Mouse (Mus musculus): ENCODE results near the gene Gm49321. TPM values are rescaled to one million over a fixed set of nuclear protein-coding genes. Genes with fewer than 3 reads are reported as not detected.

Gm49321 gene
- polyA plus RNA-seq, 1 experiment from 2014 or later: 9.7 TPM

DNA sequence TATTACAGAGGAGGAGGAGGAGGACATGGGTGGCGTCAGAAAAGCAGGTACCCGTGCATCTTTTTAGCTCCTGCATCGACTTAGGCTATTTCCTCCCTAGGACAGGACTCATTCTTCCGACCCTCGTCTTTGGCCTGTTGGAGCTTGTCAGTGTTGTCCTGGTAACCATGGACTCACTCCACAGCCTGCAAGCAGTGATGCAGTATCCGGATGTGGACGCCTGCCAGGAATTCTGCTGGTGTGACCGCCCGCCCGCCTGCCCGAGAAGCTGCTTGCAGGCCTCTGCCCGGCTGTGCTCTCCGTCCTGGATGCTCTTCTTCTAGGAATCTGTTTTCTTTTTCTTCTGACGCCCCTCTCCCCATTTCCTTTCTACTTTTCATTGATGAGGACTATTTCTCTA lies 45.1 kb downstream of the Gm49321 start:
- H3K36me3 ChIP-seq (ENCODE audit: control insufficient read depth, insufficient read depth, low read length): peaks cover 17% of the 10 kb centered on the region
- 86% methylated on average over 14 of the region's 14 CpGs for WGBS
- no peak overlapping the region for H3K4me3 ChIP-seq (ENCODE audit: low read depth, low read length)
- ATAC-seq (replicated peaks; ENCODE audit: low FRiP score) (no peak), DNase-seq (ENCODE audit: low spot score) (no peak)
- no peaks in the 10 kb centered on the region for H3K4me1 ChIP-seq (replicated peaks; ENCODE audit: control insufficient read depth, insufficient read depth, low read length)
- no peak overlapping the region for H3K9ac ChIP-seq (ENCODE audit: low read depth, low read length)
- H3K27me3 ChIP-seq (replicated peaks; ENCODE audit: control insufficient read depth, insufficient read depth, low read length): no peaks in the 10 kb centered on the region
- no peak overlapping the region for H3K27ac ChIP-seq (ENCODE audit: low read depth, low read length)
- H3K4me2 ChIP-seq: no peak overlapping the region
- no peaks in the 10 kb centered on the region for H3K9me3 ChIP-seq (ENCODE audit: control insufficient read depth, low read length)

DNA sequence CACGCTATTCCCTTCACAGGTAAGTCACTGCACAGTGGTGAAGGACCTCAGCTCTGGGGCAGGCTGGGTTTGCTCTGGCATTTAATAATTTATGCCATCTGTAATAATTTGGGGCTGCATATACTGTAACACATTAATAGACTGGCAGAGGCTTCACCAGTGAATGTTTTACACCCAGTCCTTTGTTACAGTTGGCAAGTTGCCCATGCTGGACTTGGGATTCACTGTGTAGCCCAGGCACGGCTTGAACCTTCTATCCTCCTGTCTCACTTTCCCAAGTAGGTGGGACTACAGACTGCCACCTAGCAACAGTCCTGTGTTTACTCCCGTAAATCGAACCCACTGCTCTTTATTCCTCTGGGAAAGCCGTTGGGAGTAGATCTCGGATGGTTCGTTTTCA lies 48.8 kb downstream of the Gm49321 start:
- peaks cover 6% of the 10 kb centered on the region for H3K36me3 ChIP-seq (ENCODE audit: control insufficient read depth, insufficient read depth, low read length)
- no peak overlapping the region for H3K27ac ChIP-seq (ENCODE audit: low read depth, low read length)
- no peak overlapping the region for H3K9ac ChIP-seq (ENCODE audit: low read depth, low read length)
- ATAC-seq (replicated peaks; ENCODE audit: low FRiP score) (no peak), DNase-seq (ENCODE audit: low spot score) (no peak)
- no peak overlapping the region for H3K4me2 ChIP-seq
- H3K4me1 ChIP-seq (replicated peaks; ENCODE audit: control insufficient read depth, insufficient read depth, low read length): no peaks in the 10 kb centered on the region
- no peaks in the 10 kb centered on the region for H3K27me3 ChIP-seq (replicated peaks; ENCODE audit: control insufficient read depth, insufficient read depth, low read length)
- no peak overlapping the region for H3K4me3 ChIP-seq (ENCODE audit: low read depth, low read length)
- no peaks in the 10 kb centered on the region for H3K9me3 ChIP-seq (ENCODE audit: control insufficient read depth, low read length)
- 91% methylated on average over 7 of the region's 7 CpGs for WGBS

DNA sequence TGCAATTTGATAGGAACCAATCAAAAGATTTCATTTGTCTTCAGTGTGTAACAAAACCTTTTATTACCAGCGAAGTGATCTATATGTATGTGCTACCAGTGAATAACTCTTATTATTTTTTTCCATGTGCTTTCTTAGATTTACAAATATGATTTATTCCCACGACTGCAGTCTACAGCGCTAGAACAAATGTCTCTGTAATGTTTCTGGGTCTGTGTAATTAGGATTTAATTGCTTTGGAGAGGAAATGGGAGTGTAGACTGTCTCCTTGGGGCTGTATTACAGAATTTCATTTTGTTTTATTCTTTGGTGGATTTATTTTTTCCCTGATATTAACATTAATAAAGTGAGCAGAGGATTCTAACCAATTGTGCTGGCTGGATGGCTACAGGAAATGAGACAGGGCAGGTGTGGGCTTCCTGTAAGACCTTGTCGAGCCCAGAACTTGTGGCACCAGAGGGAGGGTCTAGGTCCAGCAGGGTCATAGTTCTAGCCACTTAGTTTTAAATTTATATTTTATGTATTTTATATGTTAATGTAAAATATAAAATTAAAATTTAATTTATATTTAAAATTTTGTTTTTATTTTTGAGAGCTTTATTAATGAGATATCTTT lies 51.0 kb downstream of the Gm49321 start:
- no peak overlapping the region for H3K4me3 ChIP-seq (ENCODE audit: low read depth, low read length)
- no peaks in the 10 kb centered on the region for H3K9me3 ChIP-seq (ENCODE audit: control insufficient read depth, low read length)
- WGBS: 90% methylated on average over 4 of the region's 4 CpGs
- no peak for DNase-seq (ENCODE audit: low spot score)
- no peak overlapping the region for H3K4me2 ChIP-seq
- ATAC-seq (replicated peaks; ENCODE audit: low FRiP score): no peak
- no peak overlapping the region for H3K9ac ChIP-seq (ENCODE audit: low read depth, low read length)
- no peaks in the 10 kb centered on the region for H3K27me3 ChIP-seq (replicated peaks; ENCODE audit: control insufficient read depth, insufficient read depth, low read length)
- no peaks in the 10 kb centered on the region for H3K4me1 ChIP-seq (replicated peaks; ENCODE audit: control insufficient read depth, insufficient read depth, low read length)
- peaks cover 3% of the 10 kb centered on the region for H3K36me3 ChIP-seq (ENCODE audit: control insufficient read depth, insufficient read depth, low read length)
- no peak overlapping the region for H3K27ac ChIP-seq (ENCODE audit: low read depth, low read length)

DNA sequence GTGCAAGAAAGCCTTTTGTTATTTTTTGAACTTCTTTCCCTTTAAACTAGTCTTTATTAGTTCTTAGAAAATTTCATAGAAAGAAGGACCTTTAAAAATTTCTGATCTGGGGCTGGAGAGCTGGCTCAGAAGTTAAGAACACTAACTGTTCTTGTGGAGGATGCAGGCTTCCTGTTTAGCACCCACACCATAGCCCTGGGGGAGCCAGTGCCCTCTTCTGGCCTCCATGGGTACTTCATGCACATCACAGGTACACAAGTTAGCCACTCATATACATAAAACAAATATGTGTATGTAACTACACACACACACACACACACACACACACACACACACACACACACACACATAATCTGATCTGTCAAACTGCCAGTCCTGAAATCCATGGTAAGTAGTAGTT lies 52.1 kb downstream of the Gm49321 start:
- H3K4me1 ChIP-seq (replicated peaks; ENCODE audit: control insufficient read depth, insufficient read depth, low read length): no peaks in the 10 kb centered on the region
- ATAC-seq (replicated peaks; ENCODE audit: low FRiP score): no peak
- no peak overlapping the region for H3K27ac ChIP-seq (ENCODE audit: low read depth, low read length)
- no peak overlapping the region for H3K4me3 ChIP-seq (ENCODE audit: low read depth, low read length)
- no peak overlapping the region for H3K4me2 ChIP-seq
- no peak overlapping the region for H3K9ac ChIP-seq (ENCODE audit: low read depth, low read length)
- peaks cover 3% of the 10 kb centered on the region for H3K36me3 ChIP-seq (ENCODE audit: control insufficient read depth, insufficient read depth, low read length)
- H3K27me3 ChIP-seq (replicated peaks; ENCODE audit: control insufficient read depth, insufficient read depth, low read length): no peaks in the 10 kb centered on the region
- DNase-seq (ENCODE audit: low spot score): no peak
- H3K9me3 ChIP-seq (ENCODE audit: control insufficient read depth, low read length): no peaks in the 10 kb centered on the region

DNA sequence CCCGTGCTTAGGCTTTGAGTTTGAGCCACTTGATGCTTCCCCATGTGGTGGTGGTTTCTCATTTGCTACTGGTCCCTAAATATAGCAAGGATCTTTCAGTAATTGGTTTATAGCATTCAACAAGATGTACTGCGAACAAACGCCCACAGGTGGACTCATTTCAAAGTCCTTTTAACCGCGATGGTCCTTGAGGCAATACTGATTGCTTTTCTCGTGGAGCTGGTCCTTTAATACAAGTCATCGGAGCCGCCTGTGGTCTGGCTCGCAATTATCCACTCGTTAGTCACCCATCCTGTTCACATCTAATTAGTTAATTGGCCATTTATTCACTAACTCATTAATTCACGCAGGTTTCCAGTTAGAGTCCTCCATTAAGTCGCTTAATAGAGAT lies 59.4 kb downstream of the Gm49321 start:
- WGBS: 56% methylated on average over 12 of the region's 12 CpGs
- Histone ChIP-seq H3K4me3 (ENCODE audit: low read depth, low read length) (no peak overlapping the region), H3K4me2 (no peak overlapping the region), H3K27ac (ENCODE audit: low read depth, low read length) (no peak overlapping the region), H3K9ac (ENCODE audit: low read depth, low read length) (no peak overlapping the region), H3K9me3 (ENCODE audit: control insufficient read depth, low read length) (no peaks in the 10 kb centered on the region), H3K4me1 (replicated peaks; ENCODE audit: control insufficient read depth, insufficient read depth, low read length) (no peaks in the 10 kb centered on the region), H3K36me3 (ENCODE audit: control insufficient read depth, insufficient read depth, low read length) (no peaks in the 10 kb centered on the region), H3K27me3 (replicated peaks; ENCODE audit: control insufficient read depth, insufficient read depth, low read length) (peaks cover 38% of the 10 kb centered on the region)
- DNase-seq (ENCODE audit: low spot score) (no peak), ATAC-seq (replicated peaks; ENCODE audit: low FRiP score) (no peak)

DNA sequence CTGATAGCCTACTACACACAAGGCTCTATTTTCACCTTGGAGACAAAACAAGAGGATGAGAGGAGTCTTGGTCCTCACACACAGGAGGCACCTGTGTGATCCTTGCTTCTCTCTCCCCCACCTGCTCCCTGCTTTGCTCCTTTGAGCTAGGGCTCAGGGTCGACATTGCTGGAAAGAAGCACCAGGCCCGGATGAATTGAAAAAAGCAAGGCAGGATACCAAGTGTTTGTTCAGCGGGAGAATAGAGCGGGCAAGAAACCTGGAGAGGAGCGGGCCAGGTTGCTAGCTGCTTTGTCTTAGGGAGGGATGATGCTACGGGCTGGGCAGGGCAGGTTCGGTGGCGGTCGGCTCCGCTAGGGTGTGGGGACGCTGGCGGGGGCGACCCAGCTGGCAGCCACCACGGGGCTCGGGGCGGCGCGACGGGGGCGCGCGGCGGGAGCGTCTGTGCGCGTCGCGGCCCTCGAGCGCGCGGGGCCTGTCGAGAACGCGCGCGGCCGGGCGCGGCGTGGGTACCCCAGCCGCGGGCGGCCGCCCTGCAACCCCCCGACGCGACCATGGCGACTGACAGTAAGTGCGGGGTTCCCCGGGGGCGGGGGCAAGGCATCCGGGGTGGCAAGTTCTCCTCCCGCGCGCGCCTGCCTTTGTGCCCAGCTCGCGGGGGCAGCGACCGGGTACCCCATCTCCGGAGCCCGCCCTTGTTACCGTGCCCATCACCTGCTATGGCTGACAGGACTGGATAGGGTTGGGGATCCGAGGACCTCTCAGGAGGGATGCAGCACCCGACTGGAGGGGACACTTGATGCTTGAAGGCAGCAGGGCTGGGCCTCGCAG lies 60.1 kb downstream of the Gm49321 start, which contains the start of gene Syt16:
TSS of gene Syt16 (plus strand) at position 365 of the 831 bp plus-strand sequence.
- Histone ChIP-seq H3K4me3 (ENCODE audit: low read depth, low read length) (peak within 1 kb of the TSS; percentile 50), H3K9ac (ENCODE audit: low read depth, low read length) (peak within 1 kb of the TSS; percentile 34; the same call in 1 of the 2 replicates), H3K4me1 (replicated peaks; ENCODE audit: control insufficient read depth, insufficient read depth, low read length) (no peaks in the 10 kb centered on the region), H3K36me3 (ENCODE audit: control insufficient read depth, insufficient read depth, low read length) (no peaks in the 10 kb centered on the region), H3K27me3 (replicated peaks; ENCODE audit: control insufficient read depth, insufficient read depth, low read length) (peaks cover 38% of the 10 kb centered on the region), H3K9me3 (ENCODE audit: control insufficient read depth, low read length) (no peaks in the 10 kb centered on the region), H3K27ac (ENCODE audit: low read depth, low read length) (no peak within 1 kb of the TSS), H3K4me2 (peak within 1 kb of the TSS; percentile 80)
- ATAC-seq (replicated peaks; ENCODE audit: low FRiP score): no peak
- WGBS: 4% methylated on average over 66 of the region's 67 CpGs
- DNase-seq (ENCODE audit: low spot score): no peak

DNA sequence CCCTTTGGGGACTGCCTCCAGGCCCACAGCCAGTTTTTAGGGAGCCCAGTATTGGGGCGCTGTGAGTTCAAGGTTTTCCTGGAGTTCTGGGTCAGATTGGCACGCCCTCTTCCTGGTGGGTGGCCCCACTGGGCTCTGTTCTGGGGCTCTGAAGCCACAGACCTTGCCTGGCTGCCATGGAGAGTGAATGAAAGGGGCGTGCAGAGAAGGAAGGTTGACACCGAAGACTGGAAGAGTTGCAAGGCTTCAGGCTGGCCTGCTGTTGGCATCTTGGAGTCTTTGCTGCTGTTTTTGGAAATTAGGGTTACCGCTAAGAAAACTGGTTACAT lies 60.6 kb downstream of the Gm49321 start:
- Histone ChIP-seq H3K9ac (ENCODE audit: low read depth, low read length) (no peak overlapping the region), H3K4me3 (ENCODE audit: low read depth, low read length) (peak overlapping the region; percentile 50), H3K9me3 (ENCODE audit: control insufficient read depth, low read length) (no peaks in the 10 kb centered on the region), H3K4me1 (replicated peaks; ENCODE audit: control insufficient read depth, insufficient read depth, low read length) (no peaks in the 10 kb centered on the region), H3K4me2 (peak overlapping the region; percentile 80), H3K27ac (ENCODE audit: low read depth, low read length) (no peak overlapping the region), H3K36me3 (ENCODE audit: control insufficient read depth, insufficient read depth, low read length) (no peaks in the 10 kb centered on the region), H3K27me3 (replicated peaks; ENCODE audit: control insufficient read depth, insufficient read depth, low read length) (peaks cover 38% of the 10 kb centered on the region)
- DNase-seq (ENCODE audit: low spot score) (no peak), ATAC-seq (replicated peaks; ENCODE audit: low FRiP score) (no peak)
- WGBS: 35% methylated on average over 5 of the region's 5 CpGs

DNA sequence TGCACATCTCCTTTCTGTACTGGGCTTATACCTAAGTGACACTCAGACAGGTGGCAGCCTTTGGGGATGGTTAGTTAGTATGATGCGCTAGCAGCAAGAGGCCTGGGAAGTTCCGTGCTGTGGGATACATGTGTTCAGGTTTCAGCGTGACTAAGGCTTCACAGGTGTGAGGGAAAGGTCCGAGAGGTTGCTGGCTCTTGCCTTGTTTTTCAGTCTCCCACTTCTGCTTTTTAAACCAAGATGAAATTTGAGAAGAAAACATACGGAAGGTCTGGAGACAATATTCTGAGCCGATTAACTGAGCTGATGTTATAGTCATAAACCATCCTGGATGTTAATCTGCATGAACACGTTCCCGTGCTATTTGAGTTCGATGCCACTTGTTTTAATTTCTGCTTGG lies 65.0 kb downstream of the Gm49321 start:
- peaks cover 21% of the 10 kb centered on the region for H3K27me3 ChIP-seq (replicated peaks; ENCODE audit: control insufficient read depth, insufficient read depth, low read length)
- no peak for ATAC-seq (replicated peaks; ENCODE audit: low FRiP score)
- no peak overlapping the region for H3K4me3 ChIP-seq (ENCODE audit: low read depth, low read length)
- DNase-seq (ENCODE audit: low spot score): no peak
- no peaks in the 10 kb centered on the region for H3K36me3 ChIP-seq (ENCODE audit: control insufficient read depth, insufficient read depth, low read length)
- no peaks in the 10 kb centered on the region for H3K4me1 ChIP-seq (replicated peaks; ENCODE audit: control insufficient read depth, insufficient read depth, low read length)
- WGBS: 81% methylated on average over 9 of the region's 9 CpGs
- H3K9me3 ChIP-seq (ENCODE audit: control insufficient read depth, low read length): no peaks in the 10 kb centered on the region
- no peak overlapping the region for H3K4me2 ChIP-seq
- no peak overlapping the region for H3K27ac ChIP-seq (ENCODE audit: low read depth, low read length)
- H3K9ac ChIP-seq (ENCODE audit: low read depth, low read length): no peak overlapping the region

DNA sequence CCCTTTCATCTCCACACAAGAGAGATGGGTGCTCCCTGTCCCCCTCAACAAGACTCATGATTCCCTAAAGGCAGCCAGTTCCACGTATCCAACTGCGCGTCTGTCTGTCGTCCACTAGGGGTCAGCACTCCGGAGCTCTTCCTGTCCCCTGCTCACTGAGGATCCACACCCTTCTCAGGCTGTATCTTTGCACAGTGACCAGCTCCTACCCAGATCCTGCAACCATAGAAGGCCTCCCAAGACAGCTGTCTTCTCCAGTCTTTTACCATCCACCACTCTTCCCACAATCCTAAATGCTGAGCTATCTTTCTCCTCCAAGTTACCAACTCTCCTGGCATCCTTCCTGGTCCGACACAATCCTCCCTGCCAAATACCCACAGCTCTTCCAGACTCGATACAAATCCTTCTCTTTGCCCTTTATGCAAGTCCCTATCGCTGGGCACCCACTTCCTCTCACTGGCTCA lies 72.0 kb downstream of the Gm49321 start:
- no peak overlapping the region for H3K27ac ChIP-seq (ENCODE audit: low read depth, low read length)
- H3K9ac ChIP-seq (ENCODE audit: low read depth, low read length): no peak overlapping the region
- DNase-seq (ENCODE audit: low spot score): no peak
- no peaks in the 10 kb centered on the region for H3K9me3 ChIP-seq (ENCODE audit: control insufficient read depth, low read length)
- H3K36me3 ChIP-seq (ENCODE audit: control insufficient read depth, insufficient read depth, low read length): no peaks in the 10 kb centered on the region
- WGBS: 23% methylated on average over 8 of the region's 8 CpGs
- no peaks in the 10 kb centered on the region for H3K4me1 ChIP-seq (replicated peaks; ENCODE audit: control insufficient read depth, insufficient read depth, low read length)
- no peak overlapping the region for H3K4me3 ChIP-seq (ENCODE audit: low read depth, low read length)
- no peaks in the 10 kb centered on the region for H3K27me3 ChIP-seq (replicated peaks; ENCODE audit: control insufficient read depth, insufficient read depth, low read length)
- no peak overlapping the region for H3K4me2 ChIP-seq
- ATAC-seq (replicated peaks; ENCODE audit: low FRiP score): no peak; the same call in 1 of the 2 replicates
